Mouse (Mus musculus) gastrocnemius, adult 18-20 months (tissue): Measurements from ENCODE around the gene Asdurf. TPM values are rescaled to one million over a fixed set of nuclear protein-coding genes. Genes with fewer than 3 reads are reported as not detected.
"Not testable (repeated sequence)": the region's sequence is repeated elsewhere in the genome, so short reads cannot be mapped to it uniquely, and the experiment has no call there.

ENCODE experiments used
- DNase-seq: peaks from one replicate; pipeline ENCODE4 v3.0.0; 2021; ENCODE audit warnings: low spot score
- long read RNA-seq, 2 experiments: library from polyadenylated mRNA; stranded (forward); transcript quantifications; one replicate each; pipeline ENCODE4 v2.0.0; 2021
- total RNA-seq, 2 experiments: library from RNA; stranded (reverse); gene quantifications; 2 replicates each; pipeline ENCODE4 v1.2.3; 2021

Gene Asdurf
- total RNA-seq: 1 to 10 TPM in 1 of 2 experiments, not detected in 1; 7.4 TPM
- long read RNA-seq, experiment 1: 0 reads
- long read RNA-seq, experiment 2: 0 reads

GRCm38 (mm10) chr1:53352327-53353261 is at the start of gene Asdurf, which contains the start of the genes Gm28551 and Asnsd1:
Gene Asdurf, minus strand, starts transcription at chr1:53352619.
Gene Gm28551, minus strand, starts transcription at chr1:53352667.
Gene Asnsd1, minus strand, starts transcription at chr1:53352752.
- DNase-seq: peak; percentile 97

- DNase-seq: not testable (repeated sequence)
Measured at GRCm38 (mm10) chr1:53393936-53394760, 41.7 kb upstream of the Asdurf start.

GRCm38 (mm10) chr1:53388762-53389161 is 36.3 kb upstream of the Asdurf start:
- DNase-seq: no peak

DNA sequence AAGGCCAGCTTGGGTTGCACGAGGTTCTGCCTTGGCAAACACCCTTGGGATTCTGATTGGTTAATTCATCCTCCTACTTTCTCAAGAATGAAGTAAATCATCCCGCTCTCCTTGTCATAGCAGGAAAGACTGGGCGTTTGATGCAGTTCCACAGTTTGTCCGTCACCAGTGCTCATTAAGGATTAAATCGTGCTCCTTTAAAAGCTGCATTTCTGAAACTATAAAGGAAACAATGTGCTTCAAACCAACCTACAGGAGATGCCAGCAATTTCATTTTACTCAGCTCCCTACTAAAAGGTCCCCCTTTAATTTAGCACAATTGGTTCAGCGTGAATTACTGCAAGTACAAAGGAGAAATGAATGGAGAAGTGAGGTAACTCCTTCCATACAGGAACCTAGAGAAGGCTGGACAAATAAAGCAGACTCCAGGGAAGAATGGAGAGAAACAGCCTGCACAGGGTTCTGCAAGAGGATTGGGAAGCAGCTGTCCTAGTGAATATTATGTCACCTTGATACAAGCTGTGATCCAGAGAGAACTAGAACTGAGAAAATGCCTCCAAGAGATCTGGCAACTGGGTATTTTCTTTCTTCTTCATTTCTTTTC is 31.8 kb upstream of the Asdurf start:
- DNase-seq: no peak

DNA sequence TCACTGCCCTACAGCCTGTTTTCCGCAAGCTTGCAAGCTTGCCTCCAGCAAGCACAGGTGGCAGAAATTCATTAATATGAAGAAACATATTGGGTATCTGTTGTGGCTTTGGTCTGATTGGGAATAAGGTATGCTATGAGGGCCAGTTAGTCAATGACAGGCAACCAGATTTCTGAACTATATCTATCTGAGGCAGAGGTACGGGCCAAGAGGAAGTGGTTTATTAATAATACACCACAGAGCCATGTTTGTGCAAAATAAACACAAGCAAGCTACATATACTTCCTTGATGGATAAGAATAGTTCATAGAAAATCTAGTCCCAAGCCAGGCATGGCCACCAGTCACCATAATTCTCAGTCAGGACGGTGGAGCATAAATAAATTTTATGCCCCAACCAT is 25.3 kb upstream of the Asdurf start:
- DNase-seq: no peak

GRCm38 (mm10) chr1:53375965-53376364 is 23.5 kb upstream of the Asdurf start:
- DNase-seq: not testable (repeated sequence)

- no peak for DNase-seq
Measured at GRCm38 (mm10) chr1:53358988-53359387, 6.6 kb upstream of the Asdurf start.

- no peak for DNase-seq
Measured at GRCm38 (mm10) chr1:53341071-53341470, 11.3 kb downstream of the Asdurf start.

DNA sequence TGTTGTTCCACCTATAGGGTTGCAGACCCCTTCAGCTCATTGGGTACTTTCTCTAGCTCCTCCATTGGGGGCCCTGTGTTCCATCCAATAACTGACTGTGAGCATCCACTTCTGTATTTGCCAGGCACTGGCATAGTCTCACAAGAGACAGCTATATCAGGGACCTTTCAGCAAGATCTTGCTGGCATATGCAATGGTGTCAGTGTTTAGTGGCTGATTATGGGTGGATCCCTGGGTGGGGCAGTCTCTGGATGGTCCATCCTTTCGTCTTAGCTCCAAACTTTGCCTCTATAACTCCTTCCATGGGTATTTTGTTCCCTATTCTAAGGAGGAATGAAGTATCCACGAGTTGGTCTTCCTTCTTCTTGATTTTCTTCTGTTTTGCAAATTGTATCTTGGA is 15.0 kb downstream of the Asdurf start:
- DNase-seq: not testable (repeated sequence)

- no peak for DNase-seq
Measured at GRCm38 (mm10) chr1:53335465-53335864, 17.0 kb downstream of the Asdurf start.

- DNase-seq: not testable (repeated sequence)
Measured at GRCm38 (mm10) chr1:53333527-53333926, 18.9 kb downstream of the Asdurf start.

DNA sequence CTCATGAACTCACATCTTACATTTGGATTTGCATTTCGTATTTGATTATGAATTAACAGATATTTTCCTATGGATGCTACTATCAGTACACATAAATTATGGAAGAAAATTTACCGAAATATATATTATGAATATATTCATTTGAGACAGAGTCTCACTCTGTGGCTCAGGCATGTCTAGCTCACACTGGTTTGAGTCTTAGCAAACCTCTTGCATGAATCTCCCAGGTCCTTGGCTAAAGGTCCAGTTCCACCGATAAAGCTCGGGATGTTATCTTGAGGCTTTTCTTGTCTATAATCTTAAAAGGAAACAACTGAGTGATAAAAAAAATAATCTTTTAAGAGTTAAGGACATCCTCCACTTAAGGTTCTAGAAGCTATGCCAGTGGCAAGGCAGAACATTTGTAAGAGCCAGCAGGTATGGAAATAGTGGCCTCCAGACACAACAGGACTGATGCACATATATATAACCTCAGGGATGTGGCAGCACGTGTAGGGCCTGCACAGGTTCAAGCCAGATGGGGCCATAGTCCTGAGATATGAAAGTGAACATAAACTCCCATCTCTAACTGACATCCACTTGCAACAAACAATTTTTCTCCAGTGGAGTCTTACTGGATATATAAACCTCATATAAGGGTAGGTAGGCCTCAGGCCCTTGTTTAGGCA is 27.5 kb downstream of the Asdurf start:
- DNase-seq: no peak

GRCm38 (mm10) chr1:53324277-53324676 is 28.1 kb downstream of the Asdurf start:
- no peak for DNase-seq

GRCm38 (mm10) chr1:53323254-53323653 is 29.2 kb downstream of the Asdurf start:
- no peak for DNase-seq

- no peak for DNase-seq
Measured at GRCm38 (mm10) chr1:53321662-53322344, 30.6 kb downstream of the Asdurf start.

- peak; percentile 81 for DNase-seq
Measured at GRCm38 (mm10) chr1:53312989-53313967, 39.1 kb downstream of the Asdurf start, which contains the start of gene Osgepl1. Gene Osgepl1, plus strand, starts transcription at chr1:53313624.

DNA sequence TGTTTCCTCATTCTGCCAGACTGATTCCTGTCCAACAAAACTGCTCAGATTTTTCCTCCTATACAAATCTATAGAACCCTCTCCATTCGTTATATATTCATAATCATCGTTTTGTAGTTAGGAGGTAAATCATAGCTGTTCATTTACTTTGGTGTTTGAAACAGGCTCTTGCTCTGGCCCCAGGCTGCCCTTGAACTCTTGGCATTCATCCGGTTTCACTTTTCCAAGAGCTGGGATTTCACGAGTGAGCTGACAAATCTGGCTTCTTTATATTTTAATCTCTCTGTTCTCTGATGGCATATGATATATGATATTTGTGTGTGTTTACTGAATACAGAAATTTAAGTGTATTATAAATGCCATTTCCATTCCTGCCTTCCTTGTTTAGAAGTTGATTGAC is 51.9 kb downstream of the Asdurf start:
- no peak for DNase-seq
